Mouse (Mus musculus): Measurements from ENCODE around the gene Utp18. TPM values are rescaled to one million over a fixed set of nuclear protein-coding genes. Genes with fewer than 3 reads are reported as not detected.

Utp18 gene
- total RNA-seq, 2 experiments from 2014 or later = 23.3 to 25.8 TPM

DNA sequence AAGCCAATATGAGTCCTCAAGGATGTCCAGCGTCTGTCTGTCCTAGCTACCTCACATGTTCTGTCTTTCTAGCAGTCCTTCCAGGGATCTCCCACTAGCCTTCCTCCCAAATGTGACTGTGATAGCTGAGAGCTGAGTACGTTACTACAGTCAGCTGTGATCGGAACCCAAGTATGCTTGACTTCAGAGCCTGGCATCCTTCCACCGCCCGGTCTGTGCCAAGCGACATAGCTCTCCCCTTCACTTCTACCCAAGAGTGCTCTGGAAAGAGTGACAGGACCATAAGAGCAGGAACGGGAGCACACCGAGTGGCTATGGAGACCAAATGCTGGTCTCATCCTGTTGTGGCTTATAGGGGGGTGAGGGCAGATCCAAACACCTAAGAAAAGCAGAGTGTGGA is 55.6 kb downstream of the Utp18 start:
- peak in 1 of 2 experiments; percentile 24 for DNase-seq (ENCODE audit: low spot score in 2 of 2)

- DNase-seq (ENCODE audit: low spot score in 2 of 2) = peak; percentile 50 to 74
Observed at GRCm38 (mm10) chr11:93829327-93829679, 56.3 kb downstream of the Utp18 start.

DNA sequence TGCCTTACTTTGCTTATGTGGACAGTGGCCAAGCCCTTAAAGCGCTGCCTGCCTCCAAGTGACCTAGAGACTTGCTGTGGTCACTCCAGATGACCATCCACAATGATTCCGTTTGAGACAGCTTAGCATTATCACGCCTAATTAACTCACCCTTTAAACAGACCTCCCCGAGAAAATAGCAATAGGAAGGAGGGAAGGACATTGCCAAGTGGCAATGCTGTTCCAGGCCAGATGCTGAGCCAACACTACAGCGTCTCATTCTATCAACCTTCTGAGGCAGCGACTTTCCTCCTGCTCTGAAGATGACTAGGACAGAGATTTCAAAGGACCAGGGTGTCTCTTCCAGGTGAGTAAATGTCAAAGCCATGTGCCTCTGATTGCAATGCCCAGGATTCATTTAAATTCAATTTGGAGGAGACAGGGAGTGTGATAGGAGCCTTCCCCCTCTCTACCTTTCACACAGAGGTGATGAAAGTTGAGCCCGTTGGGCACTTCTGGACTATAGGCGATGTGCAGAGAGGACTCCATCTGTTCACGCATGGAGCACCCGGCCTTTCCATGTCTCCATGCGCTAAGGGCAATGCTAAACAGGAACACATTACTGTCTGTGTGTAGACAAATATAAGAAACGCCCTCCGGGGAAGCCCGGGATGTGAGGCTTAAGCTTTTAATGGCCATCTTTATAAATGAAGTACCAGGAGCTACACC is 56.8 kb downstream of the Utp18 start:
- DNase-seq (ENCODE audit: low spot score in 2 of 2) = no peak

DNA sequence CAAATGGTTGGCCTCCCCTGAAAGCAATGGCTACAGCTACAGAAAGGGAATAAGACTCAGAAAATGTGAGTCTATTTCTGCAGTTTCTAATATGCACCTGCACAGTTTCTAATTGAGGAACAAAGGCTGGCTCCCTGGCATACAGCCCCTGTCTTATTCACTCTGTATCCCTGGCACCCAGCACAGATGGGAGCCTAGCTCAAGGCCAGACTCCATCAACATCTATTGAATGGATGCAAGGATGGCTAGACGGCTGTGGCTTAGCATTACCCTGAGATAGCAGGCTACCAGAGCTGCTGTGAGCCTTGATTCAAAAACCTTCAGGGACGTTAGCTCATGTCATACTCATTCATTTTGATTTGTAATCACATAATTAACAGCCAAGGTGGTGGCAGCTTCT is 63.3 kb downstream of the Utp18 start:
- no peak for DNase-seq (ENCODE audit: low spot score in 2 of 2)

GRCm38 (mm10) chr11:93821533-93821932 is 64.0 kb downstream of the Utp18 start:
- DNase-seq (ENCODE audit: low spot score in 2 of 2) = no peak

DNA sequence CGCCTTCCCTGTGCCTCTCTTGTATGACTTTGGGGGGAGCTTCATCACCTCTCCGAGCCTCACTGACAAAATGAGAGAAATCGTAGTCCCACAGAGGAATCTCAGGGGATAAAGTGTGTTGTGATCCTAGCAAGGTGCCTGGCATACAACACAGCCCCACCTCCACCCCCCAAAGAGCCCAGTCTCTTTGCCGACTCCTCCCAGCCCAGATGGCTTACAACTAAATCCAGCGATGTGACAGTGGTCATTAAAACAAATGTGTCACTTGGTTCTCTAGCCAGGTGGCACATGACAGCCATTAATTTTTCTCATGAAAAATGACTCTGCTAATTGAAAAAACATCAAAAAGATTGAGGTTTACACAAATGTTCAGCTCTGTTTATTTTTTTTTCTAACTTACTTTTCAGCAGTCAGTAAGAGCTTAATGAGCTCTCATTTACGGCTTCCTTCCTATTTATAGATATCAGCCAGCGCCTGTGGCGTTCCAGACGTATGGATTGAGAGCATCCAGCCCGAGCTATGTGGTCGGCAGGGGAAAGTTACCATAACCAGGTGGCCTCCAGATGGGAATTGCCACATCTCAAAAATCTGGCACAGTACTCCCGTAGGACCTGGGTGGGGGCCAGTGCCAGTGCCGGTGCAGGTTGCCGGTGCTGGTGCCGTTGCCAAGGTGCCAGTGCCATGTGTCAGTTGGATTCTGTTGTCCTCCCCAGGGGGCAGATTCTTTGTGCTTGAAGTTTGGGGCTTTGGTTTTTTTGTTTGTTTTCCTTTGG is 67.4 kb downstream of the Utp18 start:
- DNase-seq (ENCODE audit: low spot score in 2 of 2) = peak; percentile 51 to 60

- DNase-seq (ENCODE audit: low spot score in 2 of 2) = no peak
Observed at GRCm38 (mm10) chr11:93812955-93813354, 72.6 kb downstream of the Utp18 start.

DNA sequence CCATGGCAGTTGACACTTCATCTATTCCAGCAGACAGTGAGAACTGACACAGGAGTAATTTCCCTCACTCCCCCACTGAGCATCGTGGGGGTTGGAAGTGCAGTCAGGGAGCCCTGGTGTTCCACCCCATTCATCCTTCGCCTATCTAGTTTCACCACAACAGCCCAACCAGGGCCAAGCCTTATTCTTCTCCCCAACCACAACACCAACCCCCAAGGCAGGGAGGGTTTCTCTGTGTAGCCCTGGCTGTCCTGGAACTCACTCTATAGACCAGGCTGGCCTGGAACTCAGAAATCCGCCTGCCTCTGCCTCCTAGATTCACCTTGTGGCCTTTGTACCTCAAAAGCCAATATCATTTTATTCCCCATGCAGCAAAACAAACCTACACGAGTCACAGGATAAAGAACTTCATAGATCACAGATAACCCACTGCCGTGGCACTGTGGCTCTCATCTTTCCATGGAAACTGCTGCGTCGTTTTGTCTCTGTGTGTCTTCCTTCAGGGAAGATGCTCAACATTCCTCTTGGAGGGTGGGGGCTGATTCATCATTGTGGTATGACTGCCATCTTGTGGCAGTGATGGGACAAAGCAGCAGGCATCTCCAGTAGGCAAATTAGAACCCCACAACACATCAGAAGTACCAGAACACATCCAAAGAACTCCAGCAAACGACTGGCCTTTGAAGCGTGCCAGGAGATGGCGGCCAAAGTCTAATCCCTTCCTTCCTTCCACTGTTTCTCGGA is 73.3 kb downstream of the Utp18 start:
- peak; percentile 70 to 83 for DNase-seq (ENCODE audit: low spot score in 2 of 2)

Other genes with a start within 250 kb of the Utp18 start
- gene Mbtd1, start 86 bp upstream of the Utp18 start, total RNA-seq (2021) = 10 to 100 TPM; 34.8 to 36.8 TPM
- gene Nme2, start 70.5 kb upstream of the Utp18 start, total RNA-seq (2021) = 100 to 1,000 TPM; 147 to 156 TPM
- 100 to 1,000 TPM; 125 to 129 TPM for gene Gm20390, start 82.5 kb upstream of the Utp18 start, total RNA-seq (2021)
- gene Nme1, start 82.8 kb upstream of the Utp18 start, total RNA-seq (2021) = 10 to 100 TPM; 87.7 to 92.8 TPM
- 100 to 1,000 TPM; 218 to 238 TPM for gene Spag9, start 110.3 kb upstream of the Utp18 start, total RNA-seq (2021)

Data from layer of hippocampus, postnatal 14 days (tissue).